Mouse (Mus musculus) left cerebral cortex, adult 18-20 months (tissue): ENCODE data around the gene Tnfrsf11a. TPM values are rescaled to one million over a fixed set of nuclear protein-coding genes. Genes with fewer than 3 reads are reported as not detected.

ENCODE experiments used
- DNase-seq, 2 experiments: peaks; one replicate each; pipeline ENCODE4 v3.0.0; 2021 to 2022; ENCODE audit warnings: low spot score in 2 of 2, mixed read lengths in 1 of 2
- total RNA-seq, 2 experiments: library from RNA; stranded (reverse); gene quantifications; 2 replicates each; pipeline ENCODE4 v1.2.3; 2021

The Tnfrsf11a gene
- total RNA-seq, 2 experiments from 2014 or later, result 5.2 to 6.7 TPM

GRCm38 (mm10) chr1:105824356-105824755, 43.8 kb downstream of the Tnfrsf11a start:
- no peak for DNase-seq

DNA sequence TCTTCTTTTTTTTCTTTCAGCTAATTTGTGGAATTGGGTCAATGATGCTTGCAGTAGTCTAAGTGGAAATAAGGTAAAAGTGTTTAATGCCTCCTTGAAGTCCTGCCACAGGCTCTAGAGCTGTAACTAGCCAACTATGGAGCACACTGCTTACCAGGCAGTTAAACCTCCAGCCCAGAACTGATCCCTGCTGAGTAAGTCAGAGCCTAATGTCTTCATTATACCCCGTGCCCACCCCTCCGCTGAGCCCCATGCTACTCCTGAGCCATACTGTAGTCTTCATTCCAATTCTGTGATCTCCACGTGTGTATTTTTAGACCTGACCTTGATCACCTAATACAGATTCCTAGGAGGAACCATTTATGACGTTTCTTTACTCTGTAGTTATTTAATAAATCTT, 44.5 kb downstream of the Tnfrsf11a start:
- DNase-seq, result no peak

DNA sequence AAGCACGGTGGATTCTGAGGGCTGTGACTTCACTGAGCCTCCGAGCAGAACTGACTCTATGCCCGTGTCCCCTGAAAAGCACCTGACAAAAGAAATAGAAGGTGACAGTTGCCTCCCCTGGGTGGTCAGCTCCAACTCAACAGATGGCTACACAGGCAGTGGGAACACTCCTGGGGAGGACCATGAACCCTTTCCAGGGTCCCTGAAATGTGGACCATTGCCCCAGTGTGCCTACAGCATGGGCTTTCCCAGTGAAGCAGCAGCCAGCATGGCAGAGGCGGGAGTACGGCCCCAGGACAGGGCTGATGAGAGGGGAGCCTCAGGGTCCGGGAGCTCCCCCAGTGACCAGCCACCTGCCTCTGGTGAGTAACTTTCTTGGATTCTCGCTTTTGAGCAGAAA, 46.9 kb downstream of the Tnfrsf11a start:
- DNase-seq, result no peak

- no peak for DNase-seq
Measured at GRCm38 (mm10) chr1:105827786-105828345, 47.3 kb downstream of the Tnfrsf11a start.

- DNase-seq, result no peak
Measured at GRCm38 (mm10) chr1:105829171-105829570, 48.7 kb downstream of the Tnfrsf11a start.

GRCm38 (mm10) chr1:105832784-105833183, 52.3 kb downstream of the Tnfrsf11a start:
- no peak for DNase-seq

- no peak for DNase-seq
Measured at GRCm38 (mm10) chr1:105842950-105843349, 62.4 kb downstream of the Tnfrsf11a start.

- no peak for DNase-seq
Measured at GRCm38 (mm10) chr1:105843386-105843785, 62.9 kb downstream of the Tnfrsf11a start.

DNA sequence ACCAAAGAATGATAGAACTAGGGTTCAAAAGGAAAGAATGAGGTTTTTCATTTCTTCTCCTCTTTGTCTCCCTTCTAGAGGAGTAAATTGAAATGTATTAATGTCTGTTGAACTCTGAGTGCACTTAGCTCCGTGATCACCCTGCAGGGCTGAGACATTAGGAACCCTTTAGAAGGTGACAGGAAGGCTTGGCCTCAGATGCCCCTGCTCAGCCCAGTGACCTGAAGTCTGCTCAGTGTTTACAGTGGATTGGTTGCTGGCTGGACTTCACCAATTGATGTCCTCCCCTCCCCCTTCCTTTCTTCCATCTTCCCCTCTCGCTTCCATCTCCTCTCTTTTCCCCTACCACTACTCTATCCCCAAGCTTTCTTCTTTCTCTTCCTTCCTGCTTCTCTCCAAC, 63.3 kb downstream of the Tnfrsf11a start:
- DNase-seq, result no peak

- peak in 1 of 2 experiments; percentile 12 for DNase-seq
Measured at GRCm38 (mm10) chr1:105844341-105845006, 64.0 kb downstream of the Tnfrsf11a start.

DNA sequence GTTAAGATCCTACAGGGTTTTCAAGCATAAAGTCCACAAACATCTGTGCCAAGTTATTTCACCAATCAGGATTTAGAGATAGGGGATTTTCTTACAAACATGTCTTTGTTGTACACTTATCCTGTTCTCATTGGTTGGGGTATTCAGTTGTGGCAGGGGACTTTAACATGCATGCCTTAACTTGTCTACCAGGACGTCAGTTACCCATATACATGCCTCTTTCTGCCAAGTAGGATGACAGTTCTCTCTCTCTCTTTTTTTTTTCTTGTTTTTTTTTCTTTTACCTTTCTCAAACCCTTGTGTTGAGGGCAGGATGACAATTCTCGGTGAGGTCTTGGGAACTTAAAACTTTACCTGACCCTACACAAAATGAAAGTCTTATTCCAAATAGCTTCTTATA, 65.9 kb downstream of the Tnfrsf11a start:
- DNase-seq, result no peak

GRCm38 (mm10) chr1:105848806-105849205, 68.3 kb downstream of the Tnfrsf11a start:
- DNase-seq, result no peak

- no peak for DNase-seq
Measured at GRCm38 (mm10) chr1:105851341-105851740, 70.8 kb downstream of the Tnfrsf11a start.

GRCm38 (mm10) chr1:105859740-105860139, 79.2 kb downstream of the Tnfrsf11a start:
- DNase-seq, result no peak

DNA sequence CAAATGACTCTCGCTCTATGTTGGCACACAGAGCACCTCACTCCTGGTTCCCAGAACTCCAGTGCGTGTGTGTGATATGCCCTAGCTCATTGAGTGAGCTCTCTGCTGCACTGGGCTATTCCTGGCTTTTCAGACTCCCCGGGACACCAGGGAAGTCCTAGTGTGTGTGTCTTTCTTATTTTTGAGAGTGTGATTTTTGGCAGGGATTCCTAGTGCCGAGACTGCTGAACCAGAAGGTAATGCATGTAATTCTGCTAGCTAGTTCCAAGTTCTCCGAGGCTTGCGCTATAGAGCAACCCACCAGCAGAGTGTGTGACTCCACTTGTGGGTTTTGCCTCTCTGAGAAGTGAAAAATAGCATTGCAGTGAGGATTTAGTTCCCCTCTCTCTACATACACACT, 96.1 kb downstream of the Tnfrsf11a start:
- DNase-seq, result peak; percentile 9 to 43

DNA sequence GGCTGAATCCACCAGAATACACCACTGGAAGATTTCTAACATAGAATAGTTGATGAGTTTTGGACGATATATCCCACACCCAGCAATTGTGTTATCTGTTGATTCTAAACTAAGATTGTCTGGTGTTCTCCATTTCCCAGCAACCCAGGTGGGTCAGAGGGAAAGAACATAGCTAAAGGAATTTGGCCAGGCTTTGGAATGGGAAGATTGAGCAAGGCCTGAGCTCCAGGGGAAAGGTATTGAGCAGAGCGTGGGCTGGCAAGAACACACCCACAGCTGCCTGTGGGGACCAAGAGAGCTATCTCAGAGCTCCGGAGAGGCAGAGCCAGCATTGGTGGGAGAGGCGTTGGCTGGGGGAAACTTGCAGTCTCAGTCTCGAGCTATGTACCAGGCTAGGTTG, 97.3 kb downstream of the Tnfrsf11a start:
- DNase-seq, result no peak

DNA sequence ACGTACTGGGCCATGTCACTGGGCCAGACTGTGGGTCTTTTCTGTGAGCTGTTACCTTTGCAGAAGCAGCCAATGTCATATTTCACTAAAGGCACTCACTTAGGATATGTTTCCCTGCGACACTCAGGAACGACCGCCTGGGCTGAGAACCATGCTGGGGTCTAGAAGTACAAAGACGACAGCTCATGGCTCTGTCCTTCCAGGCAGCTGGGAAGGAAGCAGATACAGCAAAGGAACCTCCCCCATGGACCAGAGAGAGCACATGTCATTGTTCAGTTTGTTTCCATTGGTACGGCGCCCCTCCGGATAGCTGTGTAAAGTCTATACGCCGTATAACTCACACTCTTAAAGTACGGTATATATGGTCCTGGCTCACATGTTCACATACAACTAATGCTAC, 97.9 kb downstream of the Tnfrsf11a start:
- DNase-seq, result no peak

DNA sequence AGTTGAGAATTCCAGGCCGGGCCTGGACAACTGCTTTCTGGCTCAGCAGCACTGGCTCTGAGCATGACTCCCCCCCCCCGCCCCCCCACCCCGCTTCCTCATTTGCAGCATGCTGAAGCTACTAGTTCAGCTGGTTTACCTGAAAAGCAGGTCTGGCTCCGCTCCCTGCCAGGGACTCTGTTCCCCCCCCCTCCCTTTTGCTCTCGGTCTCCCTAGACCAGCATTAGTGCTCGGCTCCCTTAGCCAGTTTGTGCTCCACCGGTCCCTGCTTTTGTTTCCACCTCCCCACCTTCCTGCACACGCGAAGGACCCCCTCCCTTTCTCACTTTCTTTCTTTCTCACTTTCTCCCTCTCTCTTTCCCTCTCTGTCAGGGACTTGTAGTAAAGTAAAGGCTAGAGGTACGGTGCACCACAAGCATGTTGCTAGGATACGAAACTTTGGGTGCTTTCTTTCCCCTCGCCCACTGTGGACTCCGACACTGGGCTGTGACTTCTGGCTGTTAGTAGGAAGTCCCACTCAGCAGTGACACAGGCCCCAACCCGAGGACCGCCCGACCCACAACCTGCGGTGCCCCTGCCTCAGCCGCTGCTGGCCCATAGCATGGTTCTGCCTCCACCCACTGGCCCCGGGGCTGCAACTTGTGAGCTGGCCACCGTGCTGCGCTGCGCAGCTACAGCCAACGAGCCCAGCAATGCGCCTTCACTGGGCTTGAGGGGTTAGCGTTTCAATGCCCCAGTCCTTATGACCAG, 100.2 kb downstream of the Tnfrsf11a start:
- no peak for DNase-seq

DNA sequence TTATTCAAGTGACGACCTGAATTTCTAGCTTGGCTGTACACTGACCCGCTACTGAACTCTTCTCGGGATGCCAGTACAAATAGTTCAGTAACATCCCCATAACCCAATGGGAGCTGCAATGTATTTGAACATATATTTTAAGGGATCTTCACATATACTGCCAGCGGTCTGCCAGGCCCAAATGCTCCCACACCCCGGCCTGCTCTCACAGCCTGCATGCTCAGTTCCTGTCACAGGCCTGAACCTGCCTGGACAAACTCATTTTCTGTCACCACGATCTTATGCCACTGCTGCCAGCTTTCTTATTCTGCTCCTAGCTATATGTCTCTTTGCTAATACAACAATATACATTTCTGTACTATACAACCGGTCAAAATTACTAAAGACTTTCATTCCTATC, 100.9 kb downstream of the Tnfrsf11a start:
- no peak for DNase-seq

- DNase-seq, result no peak
Measured at GRCm38 (mm10) chr1:105883498-105883897, 103.0 kb downstream of the Tnfrsf11a start.

GRCm38 (mm10) chr1:105885101-105885500, 104.6 kb downstream of the Tnfrsf11a start:
- no peak for DNase-seq

DNA sequence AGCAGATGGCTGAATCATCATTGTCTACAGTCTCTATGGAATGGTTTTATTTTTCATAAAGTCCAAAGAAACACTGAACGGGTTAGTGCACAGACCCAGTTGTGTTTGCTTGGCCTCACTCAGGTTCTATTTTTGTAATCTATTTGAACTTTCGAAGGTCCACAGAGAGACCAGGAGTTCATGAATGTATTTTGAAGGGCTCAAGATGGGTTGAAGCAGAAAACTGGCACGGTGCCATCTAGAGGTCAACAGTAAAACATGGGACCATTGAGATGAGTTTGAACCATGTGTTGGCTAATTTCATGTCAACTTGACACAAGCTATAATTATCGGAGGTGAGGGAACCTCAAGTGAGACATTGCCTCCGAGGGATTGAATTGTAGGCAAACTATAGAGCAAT, 105.1 kb downstream of the Tnfrsf11a start:
- no peak for DNase-seq
